Mouse (Mus musculus): ENCODE data around the gene Zfp82. TPM values are rescaled to one million over a fixed set of nuclear protein-coding genes. Genes with fewer than 3 reads are reported as not detected.
"Not testable (repeated sequence)": the region's sequence is repeated elsewhere in the genome, so short reads cannot be mapped to it uniquely, and the experiment has no call there.

Gene Zfp82
- 1 to 10 TPM; 1.6 to 2.7 TPM for total RNA-seq (2021)
- long read RNA-seq, experiment 1, partial matches to known transcripts = 1 of 5 reads
- long read RNA-seq, experiment 1, other reads (novel, unspliced or antisense) = 3 of 5 reads
- long read RNA-seq, experiment 2 = 0 reads

GRCm38 (mm10) chr7:30072146-30073028 lies at the start of gene Zfp82:
Zfp82 (minus strand) TSS chr7:30072900.
- DNase-seq (ENCODE audit: low spot score) = peak; percentile 81

DNA sequence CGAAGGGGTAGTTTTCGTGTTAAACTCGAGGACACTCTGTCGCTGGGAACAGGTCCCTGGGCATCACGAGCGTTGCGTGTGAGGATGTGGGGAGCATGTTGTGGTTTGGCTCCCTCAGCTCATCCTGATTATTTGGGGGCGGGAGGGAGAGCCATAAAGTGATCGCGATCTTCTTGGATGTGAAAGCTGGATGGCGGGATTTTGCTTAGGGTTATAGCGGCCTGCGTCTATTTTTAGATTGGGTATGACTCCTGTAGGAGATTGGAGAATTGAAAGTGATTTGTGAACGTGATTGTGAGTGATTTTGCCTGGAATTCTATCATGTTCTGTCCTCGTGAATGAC lies 49.5 kb upstream of the Zfp82 start:
- DNase-seq (ENCODE audit: low spot score) = no peak

DNA sequence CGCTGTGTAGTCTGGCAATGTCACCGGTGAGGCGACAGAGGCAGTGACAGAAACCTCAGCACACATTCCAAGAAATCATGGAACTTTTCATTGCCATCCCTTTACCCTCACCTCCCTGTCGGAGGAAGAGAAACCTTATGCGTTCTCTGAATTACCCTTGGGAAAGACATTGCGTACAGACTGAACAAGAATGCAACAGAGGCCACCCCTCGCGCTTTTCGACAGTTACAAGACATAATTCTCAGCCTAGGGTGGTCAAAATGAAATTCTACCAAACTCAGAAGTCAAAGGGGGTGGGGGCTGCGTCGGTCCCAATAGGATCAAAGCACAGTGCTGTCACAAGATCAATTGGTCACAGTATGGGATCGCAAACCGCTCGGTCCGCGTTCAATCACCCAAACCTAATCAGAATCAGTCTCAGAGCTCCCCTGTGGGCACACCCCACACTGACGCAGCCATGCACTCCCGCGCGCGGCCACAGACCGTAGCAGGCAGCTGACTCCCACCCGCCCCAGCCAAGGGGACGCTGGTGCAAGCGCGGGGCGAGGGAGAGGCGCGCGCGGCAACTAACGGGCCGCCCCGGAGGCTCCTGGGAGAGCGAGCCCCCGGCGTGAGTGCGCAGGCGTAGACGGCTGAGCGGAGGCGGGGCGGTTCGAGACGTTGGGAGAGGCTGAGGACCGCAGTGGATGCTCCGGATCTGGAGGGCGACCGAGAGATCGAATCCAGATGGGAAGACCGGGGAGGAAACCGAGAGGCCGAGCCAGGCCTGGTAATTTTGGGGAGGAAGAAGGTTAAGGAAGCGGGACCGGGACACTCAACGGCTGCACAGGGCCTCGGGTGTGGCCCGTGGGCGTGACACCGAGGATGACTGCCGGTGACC lies 48.8 kb upstream of the Zfp82 start, which contains the start of gene Zfp382:
Gene Zfp382 (plus strand): TSS at position 635 of the 880 bp plus-strand sequence.
- peak; percentile 89 for DNase-seq (ENCODE audit: low spot score)

- DNase-seq (ENCODE audit: low spot score) = not testable (repeated sequence)
Measured at GRCm38 (mm10) chr7:30117935-30118334, 45.2 kb upstream of the Zfp82 start.

GRCm38 (mm10) chr7:30116076-30116475 lies 43.4 kb upstream of the Zfp82 start:
- DNase-seq (ENCODE audit: low spot score) = no peak

DNA sequence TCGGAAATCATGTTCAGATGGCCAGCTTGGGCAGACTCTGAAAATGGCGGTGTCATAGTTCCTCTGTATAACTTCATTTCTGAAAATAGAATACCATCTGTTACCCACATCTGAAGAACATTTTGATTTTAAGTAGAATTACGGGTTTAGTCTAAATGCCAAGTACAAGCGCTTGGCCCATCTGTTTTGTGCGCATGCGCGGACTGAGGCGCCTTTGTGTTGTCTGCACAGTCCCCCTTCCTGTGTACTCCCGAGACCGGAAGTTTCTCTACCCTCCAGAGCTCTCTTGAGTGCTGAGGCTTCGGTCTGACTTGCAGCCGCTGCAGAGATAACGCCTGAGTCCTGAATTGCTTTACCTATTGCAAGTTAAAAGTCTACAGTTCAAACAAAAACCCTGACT lies 26.6 kb upstream of the Zfp82 start:
- no peak for DNase-seq (ENCODE audit: low spot score)

DNA sequence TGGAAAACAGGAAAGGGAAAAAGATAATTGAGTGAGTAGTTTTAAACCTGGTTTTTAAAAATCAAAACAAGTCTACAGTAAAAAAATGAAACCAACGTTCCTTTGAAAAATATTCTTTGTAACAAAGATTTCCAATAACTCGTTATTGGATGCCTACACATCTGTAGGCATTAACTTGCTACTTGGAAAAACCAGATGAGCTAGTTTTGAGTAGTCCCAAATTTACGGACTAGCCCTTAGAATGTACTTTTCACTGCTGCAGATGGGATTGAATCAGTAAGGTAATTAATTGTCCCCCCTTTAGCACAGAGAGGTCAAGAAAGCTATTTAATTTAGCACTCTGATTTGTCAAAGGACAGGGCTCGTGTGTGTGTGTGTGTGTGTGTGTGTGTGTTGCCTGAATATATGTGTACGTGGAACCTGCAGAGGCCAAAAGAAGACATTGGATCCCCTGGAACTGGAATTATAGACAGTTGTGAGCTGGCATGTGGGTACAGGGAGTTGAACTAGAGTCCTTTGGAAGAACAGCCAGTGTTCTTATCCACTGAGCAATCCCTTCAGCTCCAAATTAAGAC lies 22.9 kb upstream of the Zfp82 start:
- no peak for DNase-seq (ENCODE audit: low spot score)

DNA sequence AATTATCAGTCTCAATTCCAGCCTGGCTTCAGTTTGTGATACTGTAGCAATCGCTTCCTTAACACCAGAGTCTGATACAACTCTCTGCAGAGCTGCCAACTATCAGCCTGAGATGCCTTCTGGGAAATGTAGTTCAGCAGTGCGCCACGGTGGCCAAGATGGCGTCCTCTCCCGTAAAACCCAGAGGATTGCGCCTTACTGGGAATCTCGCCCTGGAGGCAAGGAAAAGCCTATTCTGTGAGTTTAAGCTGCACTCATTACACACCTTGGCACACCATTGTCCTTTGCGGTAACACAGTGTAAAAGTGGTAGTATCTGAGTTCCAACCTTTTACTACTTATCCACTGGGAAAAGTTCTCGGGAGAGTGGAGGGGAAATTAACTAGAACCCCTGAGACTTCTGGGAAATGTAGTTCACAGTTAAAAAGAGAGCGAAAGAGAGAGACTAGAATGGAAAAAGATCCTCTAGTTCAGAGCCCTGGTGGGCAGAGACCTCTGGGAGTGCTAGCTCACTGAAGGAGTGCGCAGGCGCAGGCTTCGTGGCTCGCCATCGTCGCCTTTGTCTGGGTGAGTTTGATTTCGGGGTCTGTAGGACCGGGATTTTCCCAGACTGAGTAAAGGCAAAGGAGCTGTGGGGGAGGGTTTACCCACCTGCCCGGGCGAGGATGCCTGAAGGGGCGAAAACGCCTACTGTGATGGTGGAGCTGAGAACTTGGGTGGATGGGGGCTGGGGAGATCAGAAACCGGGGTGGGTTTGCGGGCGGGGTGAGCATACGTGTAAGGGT lies 22.1 kb upstream of the Zfp82 start, which contains the start of gene Zfp260:
Gene Zfp260 (plus strand): TSS at position 132 of the 784 bp plus-strand sequence.
- peak; percentile 94 for DNase-seq (ENCODE audit: low spot score)

- DNase-seq (ENCODE audit: low spot score) = no peak
Measured at GRCm38 (mm10) chr7:30093918-30094415, 21.3 kb upstream of the Zfp82 start.

GRCm38 (mm10) chr7:30092666-30093065 lies 20.0 kb upstream of the Zfp82 start:
- no peak for DNase-seq (ENCODE audit: low spot score)

- DNase-seq (ENCODE audit: low spot score) = peak; percentile 9
Measured at GRCm38 (mm10) chr7:30090970-30091585, 18.4 kb upstream of the Zfp82 start.

DNA sequence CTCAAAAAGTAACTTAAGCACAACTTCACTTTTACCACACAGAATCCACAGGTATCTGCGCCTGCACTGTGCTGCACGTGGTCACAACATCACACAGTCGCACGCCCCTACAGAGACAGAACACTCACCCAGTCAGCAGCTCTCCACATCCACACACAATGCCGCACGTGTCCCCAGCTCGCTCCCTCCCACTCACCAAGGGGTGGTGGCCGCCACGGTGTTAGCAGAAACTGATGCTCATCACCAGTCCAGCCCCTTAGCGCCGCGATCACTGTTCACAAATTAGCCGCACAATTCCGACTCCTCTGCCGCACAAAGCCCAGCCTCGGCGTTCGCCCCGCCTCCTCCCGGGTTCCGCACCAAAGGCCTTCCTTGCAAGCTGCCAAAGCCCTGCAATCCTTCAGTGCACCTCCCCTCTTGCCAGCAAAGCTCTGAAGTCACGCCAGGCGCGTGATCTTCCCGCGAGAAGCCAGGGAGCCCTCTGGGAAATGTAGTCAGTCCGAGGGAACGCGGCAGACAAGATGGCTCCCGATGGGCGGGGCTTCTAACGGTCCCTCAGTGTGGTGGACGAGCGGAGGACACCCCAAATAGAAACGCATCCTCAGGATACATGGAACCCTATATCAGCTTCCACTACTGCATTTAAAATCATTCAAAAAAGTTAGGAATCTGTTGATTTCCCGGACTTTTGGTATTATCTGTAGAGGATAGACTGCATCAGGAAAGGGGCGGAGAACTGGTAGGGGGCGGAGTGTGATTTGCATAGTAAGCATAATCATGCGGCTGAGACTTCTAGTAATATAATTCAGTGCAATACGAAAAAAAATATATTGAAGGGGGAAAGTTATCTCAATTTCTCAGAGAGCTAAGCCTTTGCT lies 17.6 kb upstream of the Zfp82 start, which contains the start of the genes Gm26920 and Zfp566:
Gene Gm26920 (minus strand): TSS at position 319 of the 878 bp plus-strand sequence.
Gene Zfp566 (minus strand): TSS at position 436 of the 878 bp plus-strand sequence.
- peak; percentile 98 for DNase-seq (ENCODE audit: low spot score)

DNA sequence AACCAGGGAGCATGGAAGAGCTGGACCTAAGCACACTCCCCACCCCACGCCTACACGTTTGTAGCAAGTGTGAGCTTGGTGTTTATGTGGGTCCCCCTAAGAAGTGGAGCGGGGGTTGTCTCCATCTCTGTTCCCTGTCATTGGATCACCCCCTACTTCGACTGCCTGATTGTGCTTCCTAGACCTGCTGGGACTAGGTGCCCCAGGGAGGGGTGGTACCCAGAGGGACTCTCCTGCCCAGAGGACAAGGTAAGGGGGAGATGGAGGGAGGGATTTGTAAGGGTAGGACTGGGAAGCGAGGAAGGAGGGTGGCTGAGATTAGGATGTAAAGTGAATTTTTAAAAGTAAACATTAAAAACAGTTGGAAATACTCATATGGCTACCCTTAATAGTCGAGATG lies 16.7 kb upstream of the Zfp82 start:
- no peak for DNase-seq (ENCODE audit: low spot score)

DNA sequence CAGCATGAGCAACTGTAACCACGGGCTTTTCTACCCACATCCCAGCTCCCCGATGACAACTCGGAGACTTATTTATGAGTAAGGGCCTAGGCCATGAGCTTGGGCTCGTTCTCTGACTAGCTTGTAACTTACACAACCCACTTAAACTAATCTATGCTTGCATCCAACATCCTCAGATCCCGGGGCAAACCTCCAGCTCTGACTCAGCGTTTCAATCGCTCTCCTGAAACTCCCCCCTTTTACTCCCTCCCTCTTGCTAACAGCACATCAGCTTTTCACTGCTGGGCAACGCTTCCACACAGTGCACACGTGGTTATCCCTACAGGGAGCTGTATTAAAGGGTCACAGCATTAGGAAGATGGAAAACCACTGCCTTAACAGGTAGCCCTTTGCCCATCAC lies 13.8 kb upstream of the Zfp82 start:
- no peak for DNase-seq (ENCODE audit: low spot score)

DNA sequence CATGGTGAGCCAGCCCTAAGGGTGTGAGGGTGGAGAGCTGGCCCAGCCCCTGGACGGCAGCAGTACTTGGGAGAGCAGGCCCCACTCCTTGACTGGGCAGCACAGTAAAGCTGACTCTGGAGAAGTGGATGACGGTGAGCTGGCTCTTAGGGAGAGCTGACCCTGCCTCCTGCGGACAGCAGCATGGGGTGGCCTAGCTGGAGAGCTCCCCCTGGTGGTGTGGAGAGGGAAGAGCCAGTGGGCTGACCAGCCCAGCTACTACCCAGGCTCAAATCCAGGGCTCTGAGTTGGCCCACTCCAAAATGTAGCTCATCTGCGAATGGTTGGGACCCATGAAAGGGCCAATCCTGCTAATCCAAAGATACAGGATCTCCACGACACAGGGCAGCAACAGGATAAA lies 8.1 kb downstream of the Zfp82 start:
- no peak for DNase-seq (ENCODE audit: low spot score)

DNA sequence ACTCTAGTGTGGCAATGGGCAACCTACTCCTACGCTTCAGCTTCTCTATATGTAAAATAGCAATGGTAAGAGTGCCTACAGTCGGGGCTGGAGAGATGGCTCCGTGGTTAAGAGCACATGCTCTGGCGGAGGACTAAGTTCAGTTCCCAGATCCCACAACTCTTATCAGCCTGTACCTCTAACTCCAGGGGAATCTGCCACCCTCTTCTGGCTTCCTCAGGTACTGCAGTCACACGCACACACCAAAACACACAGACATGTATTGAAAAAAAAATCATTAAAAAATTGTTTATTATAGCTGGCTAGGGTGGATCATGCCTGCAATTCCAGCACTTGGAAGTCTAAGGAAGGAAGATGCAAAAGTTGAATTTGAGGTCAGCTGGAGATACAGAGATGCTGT lies 10.2 kb downstream of the Zfp82 start:
- DNase-seq (ENCODE audit: low spot score) = no peak

- peak; percentile 25 for DNase-seq (ENCODE audit: low spot score)
Measured at GRCm38 (mm10) chr7:30060341-30060740, 12.4 kb downstream of the Zfp82 start.

GRCm38 (mm10) chr7:30053591-30053990 lies 19.1 kb downstream of the Zfp82 start:
- no peak for DNase-seq (ENCODE audit: low spot score)

Measured in gastrocnemius, adult 18-20 months (tissue).